Mouse (Mus musculus) CH12.LX (cell line): Measurements from ENCODE around the gene Syt1. TPM values are rescaled to one million over a fixed set of nuclear protein-coding genes. Genes with fewer than 3 reads are reported as not detected.

Experiments
- DNase-seq: peaks from one replicate; pipeline ENCODE4 v3.0.0-alpha.2; 2013; ENCODE audit errors: extremely low read depth
- H3K27ac ChIP-seq: 2 replicates; pipeline ENCODE4 v1.5.1; 2012; ENCODE audit warnings: low read depth, mild to moderate bottlenecking, control low read depth, moderate library complexity; ENCODE audit not compliant: insufficient read depth
- H3K27me3 ChIP-seq: replicated peaks from 2 replicates; pipeline ENCODE3; 2012; ENCODE audit warnings: inconsistent platforms
- H3K36me3 ChIP-seq, 2 experiments: replicated peaks in 1 of 2; 2 replicates each; pipeline versions ENCODE3 to v1.6.1; 2012; ENCODE audit warnings: inconsistent platforms in 1 of 2, low read length in 1 of 2, mild to moderate bottlenecking in 1 of 2, mixed read lengths in 1 of 2, moderate library complexity in 1 of 2; ENCODE audit not compliant: control insufficient read depth in 1 of 2, insufficient read depth in 1 of 2
- H3K4me1 ChIP-seq, 2 experiments: 2 replicates each; pipeline ENCODE4 v1.6.1; 2012; ENCODE audit warnings: inconsistent platforms in 1 of 2, moderate library complexity in 1 of 2; ENCODE audit not compliant: insufficient read depth in 2 of 2, control insufficient read depth in 1 of 2
- H3K4me2 ChIP-seq: 2 replicates; pipeline ENCODE4 v1.6.1; 2012; ENCODE audit warnings: low read depth, mild to moderate bottlenecking, control low read depth; ENCODE audit not compliant: poor library complexity, insufficient read depth, severe bottlenecking
- H3K4me3 ChIP-seq, 3 experiments: fragments of 150-350 bp in 1 of 3; sonication (generic) in 1 of 3; replicated peaks in 1 of 3; 2 replicates each; pipeline versions ENCODE3 to v1.5.1; 2011 to 2012; ENCODE audit warnings: low read depth in 2 of 3, low read length in 2 of 3, mild to moderate bottlenecking in 2 of 3, moderate library complexity in 2 of 3, control low read depth in 1 of 3, improper control_type of control experiment in 1 of 3, inconsistent platforms in 1 of 3, mixed read lengths in 1 of 3; ENCODE audit not compliant: poor library complexity in 1 of 3
- H3K79me2 ChIP-seq: replicated peaks from 2 replicates; pipeline ENCODE4 v1.6.1; 2012; ENCODE audit warnings: mild to moderate bottlenecking, moderate library complexity; ENCODE audit not compliant: control insufficient read depth, poor library complexity, insufficient read depth, severe bottlenecking; ENCODE audit errors: extremely low read depth
- H3K9ac ChIP-seq: 2 replicates; pipeline ENCODE4 v1.6.1; 2012; ENCODE audit warnings: low read depth, mild to moderate bottlenecking, control low read depth, moderate library complexity; ENCODE audit not compliant: insufficient read depth
- H3K9me3 ChIP-seq: replicated peaks from 2 replicates; pipeline ENCODE3; 2012; ENCODE audit warnings: low read length, inconsistent platforms, mixed read lengths
- BHLHE40 ChIP-seq: IDR thresholded peaks from 2 replicates; pipeline ENCODE4 v1.6.1; 2011; ENCODE audit warnings: mild to moderate bottlenecking, low read depth, low read length, improper control_type of control experiment
- CHD1 ChIP-seq: IDR thresholded peaks from 2 replicates; pipeline ENCODE4 v1.6.1; 2012; ENCODE audit warnings: low read depth, low read length, improper control_type of control experiment, inconsistent platforms
- E2F4 ChIP-seq: IDR thresholded peaks from 2 replicates; pipeline ENCODE4 v1.6.1; 2011; ENCODE audit warnings: low read depth, low read length, improper control_type of control experiment; ENCODE audit not compliant: insufficient replicate concordance
- ETS1 ChIP-seq: conservative IDR thresholded peaks from 2 replicates; pipeline ENCODE4 v1.6.1; 2012; ENCODE audit warnings: low read depth, mild to moderate bottlenecking, inconsistent platforms, low read length, improper control_type of control experiment, moderate library complexity
- HCFC1 ChIP-seq: IDR thresholded peaks from 2 replicates; pipeline ENCODE4 v1.6.1; 2012; ENCODE audit warnings: low read depth, mild to moderate bottlenecking, inconsistent platforms, low read length, improper control_type of control experiment
- JUND ChIP-seq: conservative IDR thresholded peaks from 2 replicates; pipeline ENCODE4 v1.6.1; 2011; ENCODE audit warnings: low read depth, low read length, improper control_type of control experiment
- KAT2A ChIP-seq: IDR thresholded peaks from 2 replicates; pipeline ENCODE4 v1.6.1; 2012; ENCODE audit warnings: low read length, improper control_type of control experiment, inconsistent platforms; ENCODE audit not compliant: insufficient replicate concordance
- MAFK ChIP-seq: IDR thresholded peaks from 2 replicates; pipeline ENCODE4 v1.6.1; 2011; ENCODE audit warnings: low read length, improper control_type of control experiment; ENCODE audit not compliant: insufficient replicate concordance
- MXI1 ChIP-seq: IDR thresholded peaks from 2 replicates; pipeline ENCODE4 v1.6.1; 2011; ENCODE audit warnings: mild to moderate bottlenecking, low read depth, low read length, improper control_type of control experiment
- MYC ChIP-seq: IDR thresholded peaks from 2 replicates; pipeline ENCODE4 v1.6.1; 2011; ENCODE audit warnings: low read depth, mild to moderate bottlenecking, improper control_type of control experiment, low read length
- POLR2A ChIP-seq: IDR thresholded peaks from 2 replicates; pipeline ENCODE4 v1.6.1; 2011; ENCODE audit warnings: low read depth, mild to moderate bottlenecking, improper control_type of control experiment, low read length
- RCOR1 ChIP-seq: conservative IDR thresholded peaks from 2 replicates; pipeline ENCODE4 v1.6.1; 2012; ENCODE audit warnings: low read depth, mild to moderate bottlenecking, inconsistent platforms, low read length, improper control_type of control experiment
- SMC3 ChIP-seq: IDR thresholded peaks from 2 replicates; pipeline ENCODE4 v1.6.1; 2011; ENCODE audit warnings: low read depth, low read length, improper control_type of control experiment
- TBP ChIP-seq: conservative IDR thresholded peaks from 2 replicates; pipeline ENCODE4 v1.6.1; 2011; ENCODE audit warnings: low read depth, low read length, improper control_type of control experiment
- UBTF ChIP-seq: IDR thresholded peaks from 2 replicates; pipeline ENCODE4 v1.6.1; 2012; ENCODE audit warnings: low read depth, mild to moderate bottlenecking, inconsistent platforms, low read length, improper control_type of control experiment, moderate library complexity
- USF1 ChIP-seq: IDR thresholded peaks from 2 replicates; pipeline ENCODE4 v1.6.1; 2014; ENCODE audit warnings: low read depth, mild to moderate bottlenecking, inconsistent platforms, low read length, improper control_type of control experiment
- ZMIZ1 ChIP-seq: IDR thresholded peaks from 2 replicates; pipeline ENCODE4 v1.6.1; 2012; ENCODE audit warnings: low read depth, mild to moderate bottlenecking, inconsistent platforms, low read length, improper control_type of control experiment
- ZNF384 ChIP-seq: IDR thresholded peaks from 2 replicates; pipeline ENCODE4 v1.6.1; 2012; ENCODE audit warnings: low read depth, low read length, improper control_type of control experiment, inconsistent platforms
- dilution Hi-C: fragments of 300-500 bp; cut with MboI; formaldehyde crosslinking; loops from 2 replicates; pipeline ENCODE4 v1.14.3; 2020; ENCODE audit warnings: low sequenced_read_pairs; ENCODE audit not compliant: extremely low pct_unique_long_range_greater_than_20kb, extremely low pct_ligation_motif_present
- in situ Hi-C: fragments of 300-500 bp; cut with MboI; formaldehyde crosslinking; loops from 3 replicates; pipeline ENCODE4 v1.14.3; 2019; ENCODE audit warnings: low sequenced_read_pairs, low pct_ligation_motif_present, low pct_unique_long_range_greater_than_20kb, mixed read lengths
- polyA plus RNA-seq: library from polyadenylated mRNA; unstranded; fragments of >175 nt; gene quantifications from 2 replicates; pipeline ENCODE4 v1.2.1, GENCODE M21; 2012; ENCODE audit warnings: low read depth; ENCODE audit not compliant: insufficient read length
- total RNA-seq, 2 experiments: library from RNA; depleted of rRNA; stranded (reverse); fragments of 300-350 nt in 1 of 2; fragments of >200 nt in 1 of 2; gene quantifications; 2 replicates each; pipeline ENCODE4 v1.2.3; 2012 to 2014

Syt1 gene
- total and polyA plus RNA-seq, 3 experiments: not detected

DNA sequence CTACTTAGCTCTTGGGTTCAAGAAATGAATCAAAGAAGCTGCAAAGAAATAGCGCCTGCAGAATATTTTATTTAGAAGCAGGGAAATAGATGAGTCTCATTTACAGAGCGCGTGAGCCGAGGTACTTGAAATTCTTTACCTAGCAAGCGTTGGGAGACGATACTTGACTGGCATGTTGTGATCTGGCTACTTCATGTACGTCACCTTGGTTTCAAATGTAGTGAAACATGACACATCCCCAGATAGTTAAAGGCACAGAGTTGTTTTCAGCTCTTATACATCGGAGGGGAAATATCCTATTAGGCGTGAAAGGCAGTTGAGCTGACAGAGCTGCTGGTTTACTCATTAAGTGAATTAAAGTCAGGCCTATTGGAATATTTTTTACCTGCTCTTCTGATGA, 478.5 kb downstream of the Syt1 start:
- TF ChIP-seq RCOR1 (no peak), SMC3 (no peak), BHLHE40 (no peak), ZNF384 (no peak), MXI1 (no peak), MYC (no peak), POLR2A (no peak), KAT2A (no peak), E2F4 (no peak), TBP (no peak), CHD1 (no peak), JUND (no peak), USF1 (no peak), UBTF (no peak), ETS1 (no peak), HCFC1 (no peak), ZMIZ1 (no peak)
- DNase-seq: no peak
- Histone ChIP-seq H3K9me3 (no peaks in the 10 kb centered on the region), H3K9ac (no peak overlapping the region), H3K4me1 (peaks cover 0 to 13% of the 10 kb centered on the region in 2 experiments; a peak in 2 of 4 replicates), H3K4me2 (no peak overlapping the region), H3K27me3 (no peaks in the 10 kb centered on the region), H3K4me3 (no peak overlapping the region), H3K27ac (no peak overlapping the region), H3K36me3 (no peaks in the 10 kb centered on the region), H3K79me2 (no peaks in the 10 kb centered on the region)
- dilution Hi-C loops: no loop called here
- in situ Hi-C loops: loop anchor here (10.0 to 25.0 kb wide), 2 partner anchors 77 to 245 kb away; no protein-coding TSS in a partner anchor

DNA sequence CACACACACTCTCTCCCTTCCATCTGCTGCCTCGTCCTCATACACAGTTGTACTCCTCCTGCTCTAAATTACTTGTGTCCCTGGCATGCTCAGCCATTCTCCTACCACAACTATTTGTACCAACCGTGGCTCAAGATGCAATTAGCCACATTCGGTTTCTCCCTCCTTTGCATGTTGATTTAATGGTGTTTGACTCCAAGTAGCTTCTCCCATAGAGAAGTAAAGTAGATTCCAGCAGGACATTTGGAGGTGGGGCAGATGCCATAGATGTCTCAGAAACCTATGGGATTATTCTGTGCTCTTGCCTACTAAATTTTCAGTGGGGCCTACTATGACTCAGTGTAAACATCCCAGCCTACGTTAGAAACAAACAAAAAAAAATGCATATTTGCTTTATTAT, 479.1 kb downstream of the Syt1 start:
- Histone ChIP-seq H3K4me3 (no peak overlapping the region), H3K4me2 (no peak overlapping the region), H3K4me1 (peaks cover 0 to 7% of the 10 kb centered on the region in 2 experiments; a peak in 1 of 4 replicates), H3K79me2 (no peaks in the 10 kb centered on the region), H3K9ac (no peak overlapping the region), H3K9me3 (no peaks in the 10 kb centered on the region), H3K36me3 (no peaks in the 10 kb centered on the region), H3K27ac (no peak overlapping the region), H3K27me3 (no peaks in the 10 kb centered on the region)
- in situ Hi-C loops (loop anchor here (10.0 to 25.0 kb wide), 2 partner anchors 77 to 244 kb away; no protein-coding TSS in a partner anchor), dilution Hi-C loops (no loop called here)
- TF ChIP-seq MAFK: no peak
- no peak for TF ChIP-seq KAT2A
- no peak for TF ChIP-seq ZNF384
- no peak for TF ChIP-seq HCFC1
- DNase-seq: no peak
